Mouse (Mus musculus): ENCODE measurements at regions not wholly inside any gene's neighbourhood (a gene's known extent, or its start where the extent isn't known, plus 50 kb on each side); places are given as distances from the start of the nearest gene placed in this dataset.

DNA sequence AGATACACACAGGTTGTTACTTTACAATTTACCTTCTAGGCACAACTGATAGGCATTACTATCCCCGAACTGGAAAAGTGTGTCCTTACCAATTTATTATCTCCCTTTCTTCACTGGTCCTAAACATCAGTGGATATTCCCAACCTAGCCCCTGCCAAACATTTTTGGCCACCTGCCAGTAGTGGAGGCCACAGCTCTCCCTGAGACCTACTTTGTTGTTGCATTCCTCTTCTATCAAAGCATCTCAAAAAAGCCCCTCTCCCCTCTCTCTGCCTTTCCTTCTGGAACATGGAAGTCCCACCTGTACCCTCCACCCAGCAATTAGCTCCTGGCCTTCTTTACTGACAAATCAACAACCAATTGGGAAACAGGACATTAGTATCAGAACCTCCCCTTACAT, 282.2 kb downstream of the Rnf152 start:
- DNase-seq = no peak

DNA sequence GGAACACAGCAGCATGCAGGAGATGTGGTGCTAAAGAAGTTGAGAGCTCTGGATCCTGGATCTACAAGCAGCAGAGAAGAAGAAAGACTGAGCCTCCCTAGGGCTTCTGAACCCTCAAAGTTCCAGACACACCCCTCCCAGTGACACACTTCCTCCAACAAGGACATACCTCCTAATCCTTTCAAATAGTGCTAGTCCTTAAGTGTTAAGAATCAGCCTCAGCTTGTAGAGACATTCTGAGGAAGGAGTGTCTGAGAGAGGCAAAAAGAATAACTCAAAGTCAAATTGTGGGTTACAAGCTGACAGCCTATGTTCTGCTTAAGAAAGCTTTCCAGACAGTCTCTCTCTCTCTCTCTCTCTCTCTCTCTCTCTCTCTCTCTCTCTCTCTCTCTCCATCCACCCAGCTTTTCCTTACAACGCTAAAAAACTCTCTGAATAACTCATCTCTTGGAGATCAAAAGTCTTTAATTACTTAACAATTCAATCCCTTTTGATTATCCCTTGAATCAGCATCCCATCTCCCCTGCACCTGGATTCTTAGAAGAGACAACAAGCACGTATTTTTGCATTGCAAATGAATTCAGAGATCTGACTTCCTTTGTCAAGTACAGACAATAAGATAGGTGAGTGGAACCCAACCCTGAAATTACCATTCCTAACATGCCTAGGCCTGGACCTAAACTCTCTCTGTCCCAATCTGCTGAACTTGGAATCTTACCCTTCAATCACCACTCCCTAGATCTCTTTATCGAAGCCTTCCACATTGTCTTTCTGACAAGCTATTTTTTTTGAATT, 285.7 kb downstream of the Rnf152 start:
- no peak for DNase-seq

DNA sequence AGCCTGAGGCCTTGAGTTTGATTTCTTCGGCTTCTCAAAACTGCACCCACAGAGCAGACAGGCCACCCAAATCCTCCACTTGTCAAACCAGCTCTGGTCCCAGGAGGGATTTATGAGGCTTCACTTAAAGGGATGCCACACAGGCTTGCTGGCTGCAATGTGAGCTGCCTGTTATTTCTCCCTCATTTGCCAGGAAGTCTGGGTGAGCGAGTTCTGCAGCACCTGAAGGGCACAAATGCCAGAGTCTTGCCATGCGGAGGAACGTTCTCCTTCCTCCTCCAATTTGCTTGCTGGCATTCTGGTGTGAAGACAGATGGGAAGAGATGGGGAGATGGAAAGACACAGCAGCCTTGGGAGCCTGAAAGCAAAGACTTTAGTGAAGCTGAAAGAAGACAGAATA, 288.6 kb downstream of the Rnf152 start:
- DNase-seq = no peak

DNA sequence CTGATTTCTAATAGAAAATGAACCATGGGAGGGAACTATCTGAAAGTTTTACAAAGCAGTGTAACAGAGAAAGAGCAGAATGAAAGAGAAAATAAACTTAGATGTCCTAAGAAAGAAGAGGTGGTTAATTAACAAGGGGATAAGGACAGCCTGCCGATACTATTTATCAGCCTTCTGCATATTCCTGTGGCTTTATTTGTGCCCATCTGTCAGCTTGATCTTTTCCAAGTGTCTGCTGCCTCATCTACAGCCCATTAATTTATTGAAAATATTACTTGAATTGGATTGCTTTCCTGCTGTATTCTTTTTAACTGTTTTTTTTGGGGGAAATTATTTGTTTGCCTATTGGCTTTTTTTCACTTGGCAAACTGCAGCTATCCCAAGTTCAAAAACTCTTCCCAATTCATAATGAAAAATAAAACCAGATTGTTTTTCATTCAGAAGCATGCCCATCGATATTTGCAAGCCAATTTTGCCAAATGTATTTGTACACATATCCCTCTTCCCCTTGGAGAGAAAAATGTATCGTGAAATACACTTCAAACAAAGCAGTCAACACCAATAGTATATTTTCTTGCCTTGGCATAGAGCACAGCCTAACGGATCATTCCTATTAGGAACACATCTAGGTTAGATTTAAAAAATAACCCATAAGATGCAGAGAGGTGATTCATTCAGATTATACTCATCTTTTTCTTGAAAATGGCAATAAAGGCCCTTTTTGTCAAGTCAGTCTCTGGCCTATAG, 289.3 kb downstream of the Rnf152 start:
- DNase-seq = no peak

DNA sequence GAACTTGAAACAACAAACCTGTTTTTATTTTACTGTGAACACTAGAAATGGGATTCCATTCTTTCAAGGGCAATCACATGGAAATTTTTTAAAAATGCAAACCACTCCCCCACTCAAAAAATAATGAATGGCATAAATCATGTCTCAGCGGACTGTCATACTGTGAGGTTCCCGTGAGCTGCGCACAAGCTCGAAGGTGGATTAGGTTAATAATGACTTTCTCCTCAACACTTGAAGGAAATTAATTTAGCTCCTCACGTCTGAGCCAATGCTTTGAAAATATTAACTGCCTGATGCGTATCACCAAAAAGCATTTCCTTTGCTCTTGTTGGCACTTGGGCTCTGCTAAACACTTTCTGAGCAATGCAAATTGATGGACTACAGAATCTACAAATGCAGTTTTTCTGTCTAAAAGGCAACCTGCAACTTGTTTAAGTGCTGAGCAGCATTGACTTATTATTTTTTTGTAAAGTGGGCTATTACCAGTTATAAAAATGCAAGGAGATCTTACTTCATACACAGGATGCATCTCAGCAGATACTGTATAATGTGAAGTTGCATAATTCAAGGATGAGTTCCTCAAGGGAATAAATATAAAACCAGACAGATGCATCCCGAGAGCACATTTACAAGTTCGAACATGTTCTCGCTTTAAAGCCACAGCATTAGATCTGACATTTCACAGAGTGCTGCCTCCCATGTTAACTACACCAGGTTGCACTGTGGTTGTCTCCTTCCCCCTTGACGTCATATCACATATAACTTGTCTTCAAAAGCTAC, 282.4 kb downstream of the Cdh20 start:
- DNase-seq = no peak

All from kidney, adult 11 months (tissue).